Mouse (Mus musculus) neural tube, embryonic 12.5 days (tissue): ENCODE measurements around the gene Desi1. TPM values are rescaled to one million over a fixed set of nuclear protein-coding genes. Genes with fewer than 3 reads are reported as not detected.

Experiments used
- polyA plus RNA-seq: library from polyadenylated mRNA; unstranded; fragments of >200 nt; fragmentation: Nextera tagmentation; extraction: Ambion mirVana; gene quantifications from 2 replicates; pipeline ENCODE4 v1.2.1, GENCODE M21; 2016

The Desi1 gene
- polyA plus RNA-seq, 1 experiment from 2014 or later = 42.9 TPM

Other genes starting within 250 kb of the Desi1 start
- gene Tef, start 231.4 kb downstream of the Desi1 start, polyA plus RNA-seq = 23.2 and 24.9 TPM in 2 replicates
- 21.6 and 21.7 TPM in 2 replicates for gene Tob2, start 175.1 kb downstream of the Desi1 start, polyA plus RNA-seq
- 123 and 126 TPM in 2 replicates for gene Phf5a, start 162.0 kb downstream of the Desi1 start, polyA plus RNA-seq
- 213 TPM in 2 replicates for gene Aco2, start 161.6 kb downstream of the Desi1 start, polyA plus RNA-seq
- gene Polr3h, start 107.6 kb downstream of the Desi1 start, polyA plus RNA-seq = 61.8 and 73.1 TPM in 2 replicates
- 60.8 and 64.8 TPM in 2 replicates for gene Csdc2, start 97.1 kb downstream of the Desi1 start, polyA plus RNA-seq
- 40.1 and 42.0 TPM in 2 replicates for gene Pmm1, start 72.9 kb downstream of the Desi1 start, polyA plus RNA-seq
- gene 1700029P11Rik, start 53.3 kb downstream of the Desi1 start, polyA plus RNA-seq = not detected in 2 replicates
- gene Xrcc6, start 46.0 kb downstream of the Desi1 start, polyA plus RNA-seq = 52.6 and 53.4 TPM in 2 replicates
- 188 and 193 TPM in 2 replicates for gene Snu13, start 13.7 kb upstream of the Desi1 start, polyA plus RNA-seq
- 0.04 TPM in 1 of 2 replicates, not detected in the other for gene 4930407I10Rik, start 25.3 kb upstream of the Desi1 start, polyA plus RNA-seq
- gene Mei1, start 36.1 kb upstream of the Desi1 start, polyA plus RNA-seq = 0.05 and 0.08 TPM in 2 replicates
- 17.8 and 20.3 TPM in 2 replicates for gene Ccdc134, start 94.1 kb upstream of the Desi1 start, polyA plus RNA-seq
- 238 and 239 TPM in 2 replicates for gene Srebf2, start 113.3 kb upstream of the Desi1 start, polyA plus RNA-seq
- 0.29 and 0.46 TPM in 2 replicates for gene Shisa8, start 179.0 kb upstream of the Desi1 start, polyA plus RNA-seq
- gene Tnfrsf13c, start 190.5 kb upstream of the Desi1 start, polyA plus RNA-seq = 0.10 and 0.22 TPM in 2 replicates
- 45.5 and 45.8 TPM in 2 replicates for gene Cenpm, start 210.9 kb upstream of the Desi1 start, polyA plus RNA-seq
- 1.7 and 3.2 TPM in 2 replicates for gene 1500009C09Rik, start 218.5 kb upstream of the Desi1 start, polyA plus RNA-seq
- gene Sept3, start 241.0 kb upstream of the Desi1 start, polyA plus RNA-seq = 235 and 268 TPM in 2 replicates